Mouse (Mus musculus) natural killer cell, adult 2 months (primary cell): ENCODE measurements at regions not wholly inside any gene's neighbourhood (a gene's known extent, or its start where the extent isn't known, plus 50 kb on each side); places are given as distances from the start of the nearest gene placed in this dataset.

Experiments used
- DNase-seq, 2 experiments: peaks; one replicate each; pipeline ENCODE4 v3.0.0; 2022; ENCODE audit warnings: low spot score in 2 of 2

GRCm38 (mm10) chr15:68366816-68367215 is 1866.1 kb upstream of the Lrrc6 start:
- no peak for DNase-seq

- DNase-seq: peak; percentile 99
Measured at GRCm38 (mm10) chr15:68363058-68363735, 1862.5 kb upstream of the Lrrc6 start.

- peak; percentile 30 to 34 for DNase-seq
Measured at GRCm38 (mm10) chr15:68362081-68363057, 1861.7 kb upstream of the Lrrc6 start.

GRCm38 (mm10) chr15:68360956-68361908 is 1860.5 kb upstream of the Lrrc6 start:
- DNase-seq: no peak

- no peak for DNase-seq
Measured at GRCm38 (mm10) chr15:68359496-68359895, 1858.8 kb upstream of the Lrrc6 start.

- no peak for DNase-seq
Measured at GRCm38 (mm10) chr15:68355957-68356356, 1855.2 kb upstream of the Lrrc6 start.

- no peak for DNase-seq
Measured at GRCm38 (mm10) chr15:68344652-68345051, 1843.9 kb upstream of the Lrrc6 start.

GRCm38 (mm10) chr15:68342542-68342941 is 1841.8 kb upstream of the Lrrc6 start:
- DNase-seq: no peak

- DNase-seq: no peak
Measured at GRCm38 (mm10) chr15:68341056-68341455, 1840.3 kb upstream of the Lrrc6 start.

GRCm38 (mm10) chr15:68337264-68337663 is 1836.6 kb upstream of the Lrrc6 start:
- no peak for DNase-seq

- no peak for DNase-seq
Measured at GRCm38 (mm10) chr15:68335837-68336236, 1835.1 kb upstream of the Lrrc6 start.

GRCm38 (mm10) chr15:68316116-68316515 is 1815.4 kb upstream of the Lrrc6 start:
- DNase-seq: no peak
